Mouse (Mus musculus) thymus, adult 2 months (tissue): ENCODE data around the gene Apopt1. TPM values are rescaled to one million over a fixed set of nuclear protein-coding genes. Genes with fewer than 3 reads are reported as not detected.

Experiments
- DNase-seq: peaks from one replicate; pipeline ENCODE4 v3.0.0; 2021
- H3K27ac ChIP-seq: fragments of 200-500 bp; 2 replicates; pipeline ENCODE4 v1.5.1; 2012; ENCODE audit warnings: low read length, control low read depth; ENCODE audit not compliant: control insufficient read depth, insufficient read depth
- H3K27me3 ChIP-seq: fragments of 200-500 bp; 2 replicates; pipeline ENCODE4 v1.6.1; 2012; ENCODE audit warnings: mild to moderate bottlenecking, low read length, moderate library complexity, mixed read lengths; ENCODE audit not compliant: control insufficient read depth, insufficient read depth
- H3K36me3 ChIP-seq: fragments of 200-500 bp; 2 replicates; pipeline ENCODE4 v1.6.1; 2012; ENCODE audit warnings: mild to moderate bottlenecking, low read length, moderate library complexity; ENCODE audit not compliant: control insufficient read depth, insufficient read depth
- H3K4me1 ChIP-seq: fragments of 200-500 bp; replicated peaks from 2 replicates; pipeline ENCODE4 v1.6.1; 2012; ENCODE audit warnings: low read length; ENCODE audit not compliant: control insufficient read depth, insufficient read depth
- H3K4me3 ChIP-seq: fragments of 200-500 bp; 2 replicates; pipeline ENCODE4 v1.5.1; 2012; ENCODE audit warnings: mild to moderate bottlenecking, low read length, control low read depth, moderate library complexity; ENCODE audit not compliant: control insufficient read depth, insufficient read depth
- CTCF ChIP-seq: fragments of 200-500 bp; IDR thresholded peaks from 2 replicates; pipeline ENCODE4 v1.5.1; 2012; ENCODE audit warnings: mild to moderate bottlenecking, control low read depth, low read length, moderate library complexity, borderline replicate concordance; ENCODE audit not compliant: control insufficient read depth, poor library complexity, insufficient read depth; ENCODE audit errors: extremely low read depth
- POLR2A ChIP-seq: fragments of 200-500 bp; IDR thresholded peaks from 2 replicates; pipeline ENCODE4 v1.6.1; 2012; ENCODE audit warnings: mild to moderate bottlenecking, low read length, control low read depth, moderate library complexity; ENCODE audit not compliant: control insufficient read depth, poor library complexity, insufficient read depth; ENCODE audit errors: extremely low read depth
- WGBS: fragments of 180-500 bp; shearing (Covaris S2); methylation state at CpG from one replicate; pipeline ENCODE4 v1.1.7; 2018; 5-methylcytosine and 5-hydroxymethylcytosine counted together
- polyA plus RNA-seq: library from polyadenylated mRNA; depleted of rRNA; stranded (reverse); fragments of >200 nt; gene quantifications from 2 replicates; pipeline ENCODE4 v1.2.3, GENCODE M21; 2012

Apopt1 gene
- polyA plus RNA-seq, 1 experiment: 32.3 TPM

DNA sequence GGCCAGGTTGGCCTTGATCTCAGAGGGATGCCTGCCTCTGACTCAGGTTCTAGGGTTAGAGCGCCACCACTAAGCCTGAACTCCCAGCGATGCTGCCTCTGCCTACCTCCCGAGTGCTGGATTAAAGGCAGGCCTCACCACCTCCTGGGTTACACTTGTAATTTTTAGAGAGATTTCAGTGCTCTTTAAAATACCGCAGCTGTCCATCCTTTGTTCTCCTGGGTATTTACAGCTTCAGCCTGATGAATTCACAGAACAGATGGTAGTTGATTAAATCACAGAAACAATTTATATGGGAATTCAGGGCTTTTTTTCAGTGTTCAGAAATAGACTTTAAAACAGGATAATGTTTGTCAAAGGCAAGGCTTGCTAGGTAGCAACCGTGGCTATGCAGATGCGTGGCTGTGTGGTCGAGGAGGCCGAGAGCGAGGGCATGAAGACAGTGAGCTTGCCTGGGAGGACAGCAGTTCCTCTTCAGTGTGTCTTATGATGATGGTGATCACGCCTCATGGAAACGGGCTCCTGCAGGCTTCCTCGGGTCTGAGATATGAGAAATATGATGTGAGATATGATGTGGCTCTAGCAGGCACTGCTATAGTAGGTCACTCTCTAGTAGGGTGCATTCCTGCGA lies 78.5 kb downstream of the Apopt1 start:
- no peak overlapping the region for H3K4me3 ChIP-seq
- no peak for DNase-seq
- H3K4me1 ChIP-seq: no peaks in the 10 kb centered on the region
- TF ChIP-seq CTCF (no peak), POLR2A (no peak)
- H3K27me3 ChIP-seq: no peaks in the 10 kb centered on the region
- H3K36me3 ChIP-seq: peaks cover 36% of the 10 kb centered on the region
- 97% methylated on average over 13 of the region's 13 CpGs for WGBS
- no peak overlapping the region for H3K27ac ChIP-seq

DNA sequence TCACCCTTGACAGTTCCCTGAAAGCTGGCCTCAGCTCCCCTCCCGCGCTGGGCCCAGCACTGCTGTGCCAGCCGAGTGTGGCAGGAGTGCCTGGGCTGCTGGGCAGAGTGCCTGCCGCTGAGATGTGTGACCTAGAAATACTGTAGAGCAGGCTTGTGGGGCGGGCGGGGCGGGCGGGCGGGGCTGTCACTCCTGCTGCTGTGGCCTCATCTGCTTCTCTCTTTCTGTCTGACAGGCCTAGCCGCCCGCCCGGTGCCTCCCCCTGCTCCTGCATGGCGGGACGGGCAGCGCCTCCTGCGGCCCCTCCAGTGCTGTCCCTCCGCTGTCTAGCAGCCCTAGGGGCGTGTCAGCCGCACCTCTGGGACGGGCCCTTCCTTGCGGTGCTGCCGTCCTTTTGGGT lies 81.0 kb downstream of the Apopt1 start:
- H3K36me3 ChIP-seq: peaks cover 22% of the 10 kb centered on the region
- no peak for TF ChIP-seq CTCF
- no peak for TF ChIP-seq POLR2A

DNA sequence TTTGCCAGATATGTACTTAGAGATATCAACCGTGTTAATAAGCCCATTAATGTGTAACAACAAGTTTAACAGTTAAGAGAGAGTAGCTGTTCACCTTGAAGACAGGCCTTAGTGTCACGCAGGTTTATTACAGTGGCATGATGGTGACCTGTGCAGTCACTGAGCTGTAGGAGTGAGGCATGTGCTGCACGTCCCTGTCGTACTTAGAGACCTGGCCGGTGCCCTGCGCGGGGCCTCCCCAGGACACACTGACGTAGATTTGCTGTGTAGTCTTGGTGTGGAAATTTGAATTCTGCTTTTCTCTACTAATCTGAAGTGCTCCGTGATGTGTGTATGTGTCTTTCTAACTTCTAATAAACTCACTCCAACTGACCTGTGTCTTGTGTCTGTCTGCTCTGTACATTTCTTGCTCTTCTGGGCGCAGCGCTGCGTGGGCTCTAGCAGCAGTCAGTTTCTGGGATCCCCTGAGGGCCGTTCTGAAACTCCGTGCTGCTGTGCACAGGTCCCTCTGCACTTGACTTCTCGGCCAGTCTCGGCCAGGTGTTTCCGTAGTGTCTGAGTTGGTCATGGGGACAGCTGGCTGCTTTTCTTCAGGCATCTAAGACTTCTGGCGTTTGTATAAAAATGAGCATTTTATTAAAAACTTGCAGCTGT lies 81.6 kb downstream of the Apopt1 start:
- WGBS: 98% methylated on average over 18 of the region's 18 CpGs
- TF ChIP-seq CTCF (no peak), POLR2A (no peak)
- no peak overlapping the region for H3K27ac ChIP-seq

More for the DNA sequence above, 81.0 kb downstream of the Apopt1 start:
- DNase-seq: no peak
- 96% methylated on average over 22 of the region's 22 CpGs for whole genome bisulfite sequencing
- no peaks in the 10 kb centered on the region for H3K27me3 ChIP-seq
- H3K27ac ChIP-seq: no peak overlapping the region
- no peaks in the 10 kb centered on the region for H3K4me1 ChIP-seq
- H3K4me3 ChIP-seq: no peak overlapping the region

DNA sequence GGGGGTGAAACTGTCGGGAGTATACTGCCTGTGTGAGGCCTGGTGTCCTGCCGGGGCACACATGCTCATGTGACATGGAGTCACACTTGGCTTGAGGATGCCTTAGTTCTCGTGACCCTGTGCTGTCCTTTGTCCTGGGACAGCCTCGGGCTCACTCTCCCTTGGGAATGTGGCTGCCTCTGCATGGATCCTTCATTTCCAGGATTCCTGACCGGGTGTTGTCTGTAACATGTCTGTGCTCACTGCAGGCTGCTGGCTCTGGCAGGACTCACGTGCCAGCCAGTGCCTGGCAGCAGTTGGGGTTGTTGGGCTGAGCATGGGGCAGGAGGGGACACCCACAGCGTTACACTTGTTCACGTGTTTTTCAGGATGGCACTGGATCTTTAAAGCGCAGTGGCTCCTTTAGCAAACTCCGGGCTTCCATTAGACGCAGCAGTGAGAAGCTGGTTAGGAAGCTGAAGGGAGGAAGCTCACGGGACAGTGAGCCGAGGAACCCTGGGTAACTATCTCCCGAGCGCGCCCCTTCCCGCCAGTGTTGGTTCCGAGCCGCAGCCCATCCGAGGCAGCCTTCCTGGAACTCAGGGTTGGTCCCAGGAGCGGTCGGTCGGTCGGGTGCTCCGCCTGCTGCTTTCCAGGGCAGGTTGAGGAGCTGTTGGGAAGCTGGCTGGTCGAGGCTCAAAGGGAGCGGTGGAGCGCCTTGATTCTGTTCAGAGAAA lies 82.3 kb downstream of the Apopt1 start:
- 96% methylated on average over 28 of the region's 28 CpGs for WGBS
- H3K27ac ChIP-seq: no peak overlapping the region
- no peak for DNase-seq

More for the DNA sequence above, 81.6 kb downstream of the Apopt1 start:
- no peaks in the 10 kb centered on the region for H3K4me1 ChIP-seq
- DNase-seq: no peak
- H3K27me3 ChIP-seq: no peaks in the 10 kb centered on the region
- H3K4me3 ChIP-seq: no peak overlapping the region
- H3K36me3 ChIP-seq: peaks cover 17% of the 10 kb centered on the region

DNA sequence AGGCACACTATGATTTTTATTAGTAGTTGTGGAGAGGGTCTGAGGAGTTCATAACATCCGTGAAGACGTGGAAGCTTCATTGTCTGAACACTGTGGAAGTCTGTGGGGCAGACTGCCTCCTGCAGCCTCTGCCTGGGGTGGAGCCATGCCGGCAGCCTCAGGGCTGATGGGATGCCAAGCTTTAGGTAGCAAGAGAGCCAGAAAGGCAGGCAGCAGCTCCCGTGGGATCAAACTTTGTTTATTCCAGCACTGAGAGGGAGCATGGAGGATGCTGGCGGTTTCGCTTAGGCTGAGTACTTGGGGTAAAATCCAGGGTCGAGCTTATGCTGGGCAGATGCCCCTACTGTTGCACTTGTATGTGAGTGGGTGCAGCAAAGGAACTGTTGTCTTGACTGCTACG lies 84.2 kb downstream of the Apopt1 start:
- Histone ChIP-seq H3K4me3 (no peak overlapping the region), H3K36me3 (peaks cover 10% of the 10 kb centered on the region; the same call in 1 of the 2 replicates), H3K27me3 (no peaks in the 10 kb centered on the region), H3K4me1 (no peaks in the 10 kb centered on the region), H3K27ac (no peak overlapping the region)
- TF ChIP-seq POLR2A (no peak), CTCF (no peak)
- WGBS: 92% methylated on average over 8 of the region's 8 CpGs
- DNase-seq: no peak

More for the DNA sequence above, 82.3 kb downstream of the Apopt1 start:
- Histone ChIP-seq H3K4me1 (no peaks in the 10 kb centered on the region), H3K36me3 (peaks cover 11% of the 10 kb centered on the region; the same call in 1 of the 2 replicates), H3K4me3 (no peak overlapping the region), H3K27me3 (no peaks in the 10 kb centered on the region)
- TF ChIP-seq CTCF: no peak
- no peak for TF ChIP-seq POLR2A

DNA sequence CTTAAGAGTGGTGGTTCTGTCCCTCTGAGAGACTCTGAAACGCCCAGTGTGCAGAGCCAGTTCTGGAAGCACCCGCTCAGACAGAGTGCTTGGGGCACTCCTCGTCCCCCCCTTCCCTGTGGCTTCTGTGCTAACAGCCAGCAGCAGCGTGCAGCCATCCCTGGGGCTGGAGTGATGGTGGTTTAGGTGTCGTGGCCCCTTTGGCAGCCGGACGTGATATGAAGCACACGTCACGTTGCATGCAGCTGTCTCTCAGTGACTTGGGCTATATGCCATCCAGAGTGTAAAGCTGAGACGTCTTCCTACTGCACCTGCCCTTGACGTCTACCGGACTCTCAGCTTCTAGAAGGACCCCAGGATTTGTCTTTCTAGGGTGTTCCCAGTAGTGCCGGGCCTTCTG lies 85.4 kb downstream of the Apopt1 start:
- Histone ChIP-seq H3K4me3 (no peak overlapping the region), H3K27me3 (no peaks in the 10 kb centered on the region), H3K4me1 (no peaks in the 10 kb centered on the region), H3K27ac (no peak overlapping the region), H3K36me3 (peaks cover 4% of the 10 kb centered on the region; the same call in 1 of the 2 replicates)
- no peak for DNase-seq
- TF ChIP-seq CTCF (no peak), POLR2A (no peak)
- 96% methylated on average over 13 of the region's 13 CpGs for WGBS
